Mouse (Mus musculus): Measurements from ENCODE around the gene Ndufs5. TPM values are rescaled to one million over a fixed set of nuclear protein-coding genes. Genes with fewer than 3 reads are reported as not detected.

Gene Ndufs5
- polyA plus RNA-seq (2012; ENCODE audit: insufficient read depth, insufficient read length, missing spikeins), result 110 and 121 TPM in 2 replicates

- Histone ChIP-seq H3K4me1 (ENCODE audit: control insufficient read depth, insufficient read depth, low read length) (peaks cover 2% of the 10 kb centered on the region), H3K4me3 (ENCODE audit: insufficient read depth, low read length) (peak within 1 kb of the TSS; percentile 75), H3K27ac (ENCODE audit: insufficient read depth, low read depth, low read length) (peak within 1 kb of the TSS; percentile 75)
- no peak for TF ChIP-seq POLR2A (IDR thresholded peaks at IDR 0.05; ENCODE audit: borderline replicate concordance, low read depth, low read length)
- no peak for TF ChIP-seq CTCF (IDR thresholded peaks at IDR 0.05; ENCODE audit: low read depth, low read length)
Observed at GRCm38 (mm10) chr4:123717574-123718433, at the start of gene Ndufs5. Gene Ndufs5 (minus strand): TSS chr4:123718202.

GRCm38 (mm10) chr4:123765071-123765470 lies 47.1 kb upstream of the Ndufs5 start:
- TF ChIP-seq CTCF (IDR thresholded peaks at IDR 0.05; ENCODE audit: low read depth, low read length) (no peak), POLR2A (IDR thresholded peaks at IDR 0.05; ENCODE audit: borderline replicate concordance, low read depth, low read length) (no peak)
- no peak overlapping the region for H3K27ac ChIP-seq (ENCODE audit: insufficient read depth, low read depth, low read length)
- no peak overlapping the region for H3K4me3 ChIP-seq (ENCODE audit: insufficient read depth, low read length)
- H3K4me1 ChIP-seq (ENCODE audit: control insufficient read depth, insufficient read depth, low read length), result no peaks in the 10 kb centered on the region

GRCm38 (mm10) chr4:123758306-123758705 lies 40.3 kb upstream of the Ndufs5 start:
- no peak for TF ChIP-seq CTCF (IDR thresholded peaks at IDR 0.05; ENCODE audit: low read depth, low read length)
- no peak for TF ChIP-seq POLR2A (IDR thresholded peaks at IDR 0.05; ENCODE audit: borderline replicate concordance, low read depth, low read length)
- Histone ChIP-seq H3K4me1 (ENCODE audit: control insufficient read depth, insufficient read depth, low read length) (no peaks in the 10 kb centered on the region), H3K27ac (ENCODE audit: insufficient read depth, low read depth, low read length) (no peak overlapping the region), H3K4me3 (ENCODE audit: insufficient read depth, low read length) (no peak overlapping the region)

GRCm38 (mm10) chr4:123750707-123751312 lies 32.8 kb upstream of the Ndufs5 start:
- H3K4me3 ChIP-seq (ENCODE audit: insufficient read depth, low read length), result peak overlapping the region; percentile 73
- peak overlapping the region; percentile 76 for H3K27ac ChIP-seq (ENCODE audit: insufficient read depth, low read depth, low read length)
- no peak for TF ChIP-seq CTCF (IDR thresholded peaks at IDR 0.05; ENCODE audit: low read depth, low read length)
- no peak for TF ChIP-seq POLR2A (IDR thresholded peaks at IDR 0.05; ENCODE audit: borderline replicate concordance, low read depth, low read length)
- H3K4me1 ChIP-seq (ENCODE audit: control insufficient read depth, insufficient read depth, low read length), result peaks cover 11% of the 10 kb centered on the region

- H3K4me3 ChIP-seq (ENCODE audit: insufficient read depth, low read length), result peak within 1 kb of the TSS; percentile 73
- peaks cover 15% of the 10 kb centered on the region for H3K4me1 ChIP-seq (ENCODE audit: control insufficient read depth, insufficient read depth, low read length)
- H3K27ac ChIP-seq (ENCODE audit: insufficient read depth, low read depth, low read length), result peak within 1 kb of the TSS; percentile 76
- TF ChIP-seq CTCF (IDR thresholded peaks at IDR 0.05; ENCODE audit: low read depth, low read length) (no peak), POLR2A (IDR thresholded peaks at IDR 0.05; ENCODE audit: borderline replicate concordance, low read depth, low read length) (no peak)
Observed at GRCm38 (mm10) chr4:123750152-123750651, 32.2 kb upstream of the Ndufs5 start, which contains the start of gene Akirin1. Gene Akirin1 (minus strand): TSS chr4:123750345.

- Histone ChIP-seq H3K27ac (ENCODE audit: insufficient read depth, low read depth, low read length) (peak overlapping the region; percentile 38), H3K4me3 (ENCODE audit: insufficient read depth, low read length) (peak overlapping the region; percentile 64), H3K4me1 (ENCODE audit: control insufficient read depth, insufficient read depth, low read length) (peaks cover 21% of the 10 kb centered on the region)
- TF ChIP-seq CTCF (IDR thresholded peaks at IDR 0.05; ENCODE audit: low read depth, low read length), result no peak
- no peak for TF ChIP-seq POLR2A (IDR thresholded peaks at IDR 0.05; ENCODE audit: borderline replicate concordance, low read depth, low read length)
Observed at GRCm38 (mm10) chr4:123749484-123750130, 31.6 kb upstream of the Ndufs5 start.

- no peak for TF ChIP-seq CTCF (IDR thresholded peaks at IDR 0.05; ENCODE audit: low read depth, low read length)
- TF ChIP-seq POLR2A (IDR thresholded peaks at IDR 0.05; ENCODE audit: borderline replicate concordance, low read depth, low read length), result no peak
- Histone ChIP-seq H3K27ac (ENCODE audit: insufficient read depth, low read depth, low read length) (peak overlapping the region; percentile 43), H3K4me3 (ENCODE audit: insufficient read depth, low read length) (peak overlapping the region; percentile 64), H3K4me1 (ENCODE audit: control insufficient read depth, insufficient read depth, low read length) (peaks cover 24% of the 10 kb centered on the region)
Observed at GRCm38 (mm10) chr4:123748726-123749415, 30.9 kb upstream of the Ndufs5 start.

GRCm38 (mm10) chr4:123745221-123745775 lies 27.3 kb upstream of the Ndufs5 start:
- no peak overlapping the region for H3K4me3 ChIP-seq (ENCODE audit: insufficient read depth, low read length)
- H3K27ac ChIP-seq (ENCODE audit: insufficient read depth, low read depth, low read length), result no peak overlapping the region
- peaks cover 40% of the 10 kb centered on the region for H3K4me1 ChIP-seq (ENCODE audit: control insufficient read depth, insufficient read depth, low read length)
- no peak for TF ChIP-seq CTCF (IDR thresholded peaks at IDR 0.05; ENCODE audit: low read depth, low read length)
- TF ChIP-seq POLR2A (IDR thresholded peaks at IDR 0.05; ENCODE audit: borderline replicate concordance, low read depth, low read length), result no peak

GRCm38 (mm10) chr4:123742891-123743290 lies 24.9 kb upstream of the Ndufs5 start:
- Histone ChIP-seq H3K27ac (ENCODE audit: insufficient read depth, low read depth, low read length) (peak overlapping the region; percentile 80), H3K4me3 (ENCODE audit: insufficient read depth, low read length) (no peak overlapping the region)
- TF ChIP-seq POLR2A (IDR thresholded peaks at IDR 0.05; ENCODE audit: borderline replicate concordance, low read depth, low read length), result no peak
- TF ChIP-seq CTCF (IDR thresholded peaks at IDR 0.05; ENCODE audit: low read depth, low read length), result no peak

More at GRCm38 (mm10) chr4:123742891-123743290, 24.9 kb upstream of the Ndufs5 start:
- H3K4me1 ChIP-seq (ENCODE audit: control insufficient read depth, insufficient read depth, low read length), result peaks cover 40% of the 10 kb centered on the region

All from bone marrow macrophage, adult 2 months (primary cell).